Mouse (Mus musculus) forebrain, embryonic 11.5 days (tissue): Measurements from ENCODE around the gene Dusp13. TPM values are rescaled to one million over a fixed set of nuclear protein-coding genes. Genes with fewer than 3 reads are reported as not detected.

Source experiments
- ATAC-seq: fragments of 200-750 bp; cut with Nextera tagmentation; replicated peaks from 2 replicates; pipeline ENCODE4 v1.8.0; 2017; ENCODE audit warnings: moderate TSS enrichment; ENCODE audit not compliant: low FRiP score
- DNase-seq: peaks from one replicate; pipeline ENCODE4 v3.0.0-alpha.2; 2017; ENCODE audit warnings: low spot score
- H3K27ac ChIP-seq: fragments of 300-500 bp; sonication (generic); 2 replicates; pipeline ENCODE4 v1.5.1; 2014; ENCODE audit warnings: low read depth, low read length
- H3K27me3 ChIP-seq: fragments of 300-500 bp; sonication (generic); 2 replicates; pipeline ENCODE4 v1.6.1; 2014; ENCODE audit warnings: mild to moderate bottlenecking, low read length, mixed read lengths; ENCODE audit not compliant: control insufficient read depth, insufficient read depth
- H3K36me3 ChIP-seq: fragments of 300-500 bp; sonication (generic); 2 replicates; pipeline ENCODE4 v1.6.1; 2014; ENCODE audit warnings: mild to moderate bottlenecking, low read length, moderate library complexity, mixed read lengths; ENCODE audit not compliant: control insufficient read depth, insufficient read depth
- H3K4me1 ChIP-seq: fragments of 300-500 bp; sonication (generic); replicated peaks from 2 replicates; pipeline ENCODE4 v1.6.1; 2014; ENCODE audit warnings: low read length, mixed read lengths; ENCODE audit not compliant: control insufficient read depth, insufficient read depth
- H3K4me2 ChIP-seq: fragments of 300-500 bp; sonication (generic); 2 replicates; pipeline ENCODE4 v1.6.1; 2014; ENCODE audit warnings: low read depth, mild to moderate bottlenecking, low read length, moderate library complexity, mixed read lengths; ENCODE audit not compliant: severe bottlenecking
- H3K4me3 ChIP-seq: fragments of 300-500 bp; sonication (generic); 2 replicates; pipeline ENCODE4 v1.5.1; 2014; ENCODE audit warnings: low read depth, low read length
- H3K9ac ChIP-seq: fragments of 300-500 bp; sonication (generic); 2 replicates; pipeline ENCODE4 v1.6.1; 2014; ENCODE audit warnings: low read length
- H3K9me3 ChIP-seq: fragments of 300-500 bp; sonication (generic); 2 replicates; pipeline ENCODE4 v1.6.1; 2016; ENCODE audit warnings: low read length, mixed read lengths; ENCODE audit not compliant: control insufficient read depth
- WGBS: fragments of 180-500 bp; shearing (Covaris S2); extraction: QIAGEN DNeasy Blood & Tissue Kit; methylation state at CpG from one replicate; pipeline ENCODE4 v1.1.7; 2014; 5-methylcytosine and 5-hydroxymethylcytosine counted together
- polyA plus RNA-seq: library from polyadenylated mRNA; unstranded; fragments of >200 nt; fragmentation: Nextera tagmentation; extraction: Ambion mirVana; gene quantifications from 2 replicates; pipeline ENCODE4 v1.2.1, GENCODE M21; 2014

Gene Dusp13
- polyA plus RNA-seq, 1 experiment from 2014 or later = not detected

DNA sequence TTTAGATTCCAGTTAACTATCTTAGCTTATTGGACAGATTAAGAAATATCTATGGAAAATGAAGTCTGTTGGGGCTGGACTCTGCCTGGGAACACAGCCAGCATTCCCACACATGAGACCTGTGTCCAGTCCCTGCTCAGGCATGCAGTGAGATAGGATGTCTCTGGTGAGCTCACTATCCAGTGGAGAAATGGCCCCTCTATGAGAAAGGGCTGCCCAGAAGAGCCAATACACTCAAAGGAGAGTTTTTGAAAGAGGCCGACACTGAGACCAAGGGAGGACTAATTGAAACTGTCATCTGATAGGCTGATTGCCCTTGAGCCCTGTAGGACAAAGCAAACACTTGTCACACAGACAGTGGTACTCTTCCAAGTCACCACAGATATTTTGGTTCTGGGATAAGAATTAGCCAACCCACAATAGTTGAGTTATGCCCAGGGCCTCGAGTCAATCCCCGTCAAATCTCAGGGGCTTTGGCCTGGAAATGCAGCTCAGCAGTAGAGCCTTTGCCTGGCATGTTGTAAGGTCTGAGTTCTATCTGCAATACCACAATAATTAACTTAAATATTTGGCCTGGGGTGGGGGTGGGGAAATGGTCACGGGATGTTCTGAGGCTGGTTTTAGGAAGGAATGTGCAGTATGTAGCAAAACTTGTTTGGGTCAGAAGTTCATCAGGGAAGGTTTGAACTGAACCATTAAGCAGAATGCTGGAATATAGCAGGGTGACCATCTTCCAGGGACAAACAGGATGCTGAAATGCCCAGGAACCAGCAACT is 30.4 kb downstream of the Dusp13 start:
- 81% methylated on average over 4 of the region's 4 CpGs for WGBS
- Histone ChIP-seq H3K4me3 (no peak overlapping the region), H3K27ac (no peak overlapping the region), H3K36me3 (no peaks in the 10 kb centered on the region), H3K9ac (no peak overlapping the region), H3K27me3 (no peaks in the 10 kb centered on the region; the same call in 1 of the 2 replicates), H3K9me3 (no peaks in the 10 kb centered on the region; the same call in 1 of the 2 replicates), H3K4me2 (no peak overlapping the region), H3K4me1 (peaks cover 2% of the 10 kb centered on the region)
- no peak for ATAC-seq
- no peak for DNase-seq

DNA sequence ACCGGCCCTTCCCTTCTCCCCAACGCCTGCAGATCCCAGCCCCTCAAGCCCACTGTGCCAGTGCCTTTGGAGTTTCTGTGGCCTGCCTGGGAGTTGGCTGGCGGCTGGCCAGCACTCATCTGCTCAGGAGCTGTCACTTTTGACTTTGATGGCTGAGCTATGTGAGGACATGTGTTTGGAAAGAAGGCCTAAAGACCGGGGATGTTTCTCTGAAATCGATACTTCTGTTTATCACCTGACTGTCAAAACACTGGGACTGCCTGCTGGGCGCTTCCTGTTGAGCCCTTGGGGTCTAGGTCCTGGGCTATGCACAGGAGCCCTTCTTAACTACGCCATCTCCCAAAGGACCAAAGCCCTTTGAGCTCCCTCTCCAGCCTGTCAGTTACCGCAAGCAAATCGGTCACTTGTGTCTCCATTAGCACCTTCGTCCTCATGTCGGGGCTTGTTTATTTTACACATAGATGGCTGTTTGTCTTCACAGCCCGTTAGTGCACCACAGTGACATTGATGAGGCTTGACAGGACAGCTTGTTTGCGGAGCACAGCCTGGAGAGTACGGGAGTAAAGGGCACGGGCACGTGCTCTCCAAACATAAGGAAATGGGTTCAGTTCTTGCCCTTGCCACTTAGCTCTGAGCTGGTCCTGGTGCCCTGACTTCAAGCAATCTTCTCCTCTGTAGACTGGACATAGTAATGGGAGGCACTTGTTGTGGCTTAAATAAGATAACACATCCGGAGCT is 31.2 kb downstream of the Dusp13 start:
- Histone ChIP-seq H3K9me3 (no peaks in the 10 kb centered on the region; the same call in 1 of the 2 replicates), H3K27me3 (no peaks in the 10 kb centered on the region; the same call in 1 of the 2 replicates), H3K27ac (no peak overlapping the region), H3K36me3 (no peaks in the 10 kb centered on the region), H3K4me2 (no peak overlapping the region), H3K4me3 (no peak overlapping the region), H3K4me1 (peaks cover 2% of the 10 kb centered on the region), H3K9ac (no peak overlapping the region)
- no peak for ATAC-seq
- no peak for DNase-seq
- WGBS = 63% methylated on average over 17 of the region's 17 CpGs

- Histone ChIP-seq H3K4me3 (no peak within 1 kb of the TSS), H3K4me2 (no peak within 1 kb of the TSS), H3K9ac (no peak within 1 kb of the TSS), H3K36me3 (no peaks in the 10 kb centered on the region), H3K27me3 (no peaks in the 10 kb centered on the region), H3K4me1 (no peaks in the 10 kb centered on the region), H3K9me3 (no peaks in the 10 kb centered on the region), H3K27ac (no peak within 1 kb of the TSS)
- DNase-seq (no peak), ATAC-seq (no peak)
- WGBS = 80% methylated on average over 5 of the region's 5 CpGs
Measured at GRCm38 (mm10) chr14:21714486-21714885, 36.5 kb downstream of the Dusp13 start, which contains the start of gene Dupd1. Dupd1 (minus strand) TSS chr14:21714576.

DNA sequence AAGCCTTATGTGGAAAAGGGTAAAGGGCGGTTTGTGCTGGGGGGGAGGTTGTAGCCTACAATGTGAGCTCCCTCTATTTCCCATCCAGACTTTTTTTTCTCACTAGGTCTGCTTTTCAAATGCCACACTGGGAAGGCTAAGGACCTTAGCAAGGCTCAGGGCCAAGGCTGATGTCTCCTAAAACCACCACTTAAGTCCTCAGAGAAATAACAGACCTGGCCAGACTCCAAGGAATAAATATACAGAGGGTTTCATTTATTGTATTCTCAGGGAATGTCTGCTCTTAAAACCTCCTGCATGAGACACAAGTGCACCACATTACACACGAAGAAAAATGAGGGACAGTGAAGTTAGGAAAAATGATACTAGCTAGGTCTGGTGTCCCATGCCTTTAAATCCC is 39.8 kb downstream of the Dusp13 start:
- WGBS = 91% methylated on average over 2 of the region's 2 CpGs
- DNase-seq = no peak
- no peak for ATAC-seq

GRCm38 (mm10) chr14:21709545-21709944 is 41.4 kb downstream of the Dusp13 start:
- H3K4me3 ChIP-seq = no peak overlapping the region
- 62% methylated on average over 2 of the region's 2 CpGs for WGBS
- no peaks in the 10 kb centered on the region for H3K9me3 ChIP-seq
- H3K4me1 ChIP-seq = no peaks in the 10 kb centered on the region
- H3K9ac ChIP-seq = no peak overlapping the region
- DNase-seq (no peak), ATAC-seq (no peak)
- no peaks in the 10 kb centered on the region for H3K27me3 ChIP-seq
- no peak overlapping the region for H3K4me2 ChIP-seq
- no peaks in the 10 kb centered on the region for H3K36me3 ChIP-seq
- no peak overlapping the region for H3K27ac ChIP-seq

More for the DNA sequence above, 39.8 kb downstream of the Dusp13 start:
- Histone ChIP-seq H3K9ac (no peak overlapping the region), H3K27me3 (no peaks in the 10 kb centered on the region), H3K27ac (no peak overlapping the region), H3K4me2 (no peak overlapping the region), H3K4me3 (no peak overlapping the region), H3K36me3 (no peaks in the 10 kb centered on the region), H3K9me3 (no peaks in the 10 kb centered on the region), H3K4me1 (no peaks in the 10 kb centered on the region)

- Histone ChIP-seq H3K36me3 (no peaks in the 10 kb centered on the region), H3K9me3 (no peaks in the 10 kb centered on the region), H3K4me2 (no peak overlapping the region), H3K9ac (no peak overlapping the region), H3K27me3 (no peaks in the 10 kb centered on the region), H3K27ac (no peak overlapping the region), H3K4me3 (no peak overlapping the region), H3K4me1 (no peaks in the 10 kb centered on the region)
- no peak for ATAC-seq
- WGBS = 59% methylated on average over 12 of the region's 12 CpGs
- no peak for DNase-seq
Measured at GRCm38 (mm10) chr14:21706759-21707571, 44.0 kb downstream of the Dusp13 start.

DNA sequence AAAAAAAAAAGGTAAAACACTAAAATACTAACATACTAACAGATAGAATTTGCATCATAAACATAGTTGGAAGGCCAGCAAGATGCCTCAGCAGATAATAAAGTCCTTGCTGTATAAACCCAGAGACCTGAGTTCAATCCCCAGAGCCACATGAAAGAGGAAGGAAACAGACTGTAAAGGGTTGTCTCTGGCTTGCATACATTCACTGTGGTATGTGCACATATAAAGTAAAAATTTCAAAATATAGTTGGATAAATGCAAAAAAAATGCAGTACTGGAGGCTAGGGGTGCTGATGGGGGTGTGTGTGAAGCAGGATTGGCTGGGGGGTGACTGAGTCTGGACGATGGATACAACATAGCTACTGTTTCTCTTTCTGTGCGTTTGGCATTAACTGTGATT is 45.5 kb downstream of the Dusp13 start:
- DNase-seq (no peak), ATAC-seq (no peak)
- H3K4me3 ChIP-seq = no peak overlapping the region
- no peak overlapping the region for H3K27ac ChIP-seq
- H3K4me2 ChIP-seq = no peak overlapping the region
- H3K4me1 ChIP-seq = no peaks in the 10 kb centered on the region
- WGBS = 88% methylated on average over 2 of the region's 2 CpGs
- no peaks in the 10 kb centered on the region for H3K36me3 ChIP-seq
- no peaks in the 10 kb centered on the region for H3K27me3 ChIP-seq
- no peak overlapping the region for H3K9ac ChIP-seq
- H3K9me3 ChIP-seq = no peaks in the 10 kb centered on the region

DNA sequence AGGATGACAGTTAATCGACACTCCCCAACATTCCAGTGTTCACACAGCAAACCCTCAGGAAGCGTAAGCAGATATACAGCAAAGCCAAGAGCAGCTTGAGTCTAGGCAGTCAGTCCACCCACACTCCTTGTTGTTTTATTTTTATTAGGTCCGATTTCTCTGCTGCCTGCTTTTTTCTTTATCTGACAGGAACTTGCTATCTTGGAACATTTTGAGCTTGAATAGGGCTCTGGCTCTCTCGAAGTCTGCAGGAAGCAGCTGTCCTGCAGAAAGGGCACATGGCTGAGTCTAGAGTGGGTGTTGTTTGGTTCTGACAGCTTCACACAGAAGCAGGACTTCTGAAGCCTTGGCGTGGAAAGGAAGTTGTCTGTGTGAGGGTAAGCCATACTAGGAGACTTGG is 47.7 kb downstream of the Dusp13 start:
- DNase-seq (no peak), ATAC-seq (no peak)
- Histone ChIP-seq H3K9me3 (no peaks in the 10 kb centered on the region), H3K9ac (no peak overlapping the region), H3K4me3 (no peak overlapping the region), H3K4me1 (no peaks in the 10 kb centered on the region), H3K27me3 (no peaks in the 10 kb centered on the region), H3K36me3 (no peaks in the 10 kb centered on the region), H3K27ac (no peak overlapping the region), H3K4me2 (no peak overlapping the region)
- 84% methylated on average over 5 of the region's 5 CpGs for WGBS
